Mouse (Mus musculus): ENCODE measurements around the gene Ticam1. TPM values are rescaled to one million over a fixed set of nuclear protein-coding genes. Genes with fewer than 3 reads are reported as not detected.

The Ticam1 gene
- total and polyA plus RNA-seq, 3 experiments = 6.4 to 18.6 (median 17.6) TPM

- Histone ChIP-seq H3K4me1 (ENCODE audit: control insufficient read depth in 1 of 2, insufficient read depth in 2 of 2) (peaks cover 6 to 32% of the 10 kb centered on the region in 2 experiments; a peak in 3 of 4 replicates), H3K4me2 (ENCODE audit: insufficient read depth, low read depth, poor library complexity, severe bottlenecking) (no peak overlapping the region), H3K9me3 (replicated peaks; ENCODE audit: low read length) (no peaks in the 10 kb centered on the region), H3K27me3 (replicated peaks) (no peaks in the 10 kb centered on the region), H3K36me3 (replicated peaks in 1 of 2; ENCODE audit: control insufficient read depth in 1 of 2, insufficient read depth in 1 of 2, low read length in 1 of 2) (peaks cover 30 to 48% of the 10 kb centered on the region in 2 experiments), H3K79me2 (replicated peaks; ENCODE audit: control insufficient read depth, extremely low read depth, insufficient read depth, poor library complexity, severe bottlenecking) (peaks cover 5% of the 10 kb centered on the region), H3K27ac (ENCODE audit: insufficient read depth, low read depth) (no peak overlapping the region), H3K9ac (ENCODE audit: insufficient read depth, low read depth) (no peak overlapping the region), H3K4me3 (replicated peaks in 1 of 3; ENCODE audit: low read depth in 2 of 3, low read length in 2 of 3, poor library complexity in 1 of 3) (no peak overlapping the region)
- DNase-seq (ENCODE audit: extremely low read depth) = no peak
- TF ChIP-seq POLR2AphosphoS2 (IDR thresholded peaks at IDR 0.05; ENCODE audit: low read depth, low read length) (no peak), IRF4 (IDR thresholded peaks at IDR 0.05; ENCODE audit: low read depth, low read length) (no peak), UBTF (IDR thresholded peaks at IDR 0.05; ENCODE audit: low read depth, low read length) (no peak), TBP (conservative IDR thresholded peaks at IDR 0.05; ENCODE audit: low read depth, low read length) (no peak), ZKSCAN1 (IDR thresholded peaks at IDR 0.05; ENCODE audit: borderline replicate concordance, low read depth, low read length) (no peak), USF2 (conservative IDR thresholded peaks at IDR 0.05; ENCODE audit: low read depth, low read length) (no peak), ELF1 (IDR thresholded peaks at IDR 0.05; ENCODE audit: low read depth, low read length) (no peak), CHD2 (IDR thresholded peaks at IDR 0.05; ENCODE audit: low read length) (no peak), MAFK (IDR thresholded peaks at IDR 0.05; ENCODE audit: insufficient replicate concordance, low read length) (no peak), GABPA (IDR thresholded peaks at IDR 0.05; ENCODE audit: insufficient replicate concordance, low read depth, low read length) (no peak), PAX5 (IDR thresholded peaks at IDR 0.05; ENCODE audit: low read length) (no peak), SIN3A (IDR thresholded peaks at IDR 0.05; ENCODE audit: low read length) (no peak), USF1 (IDR thresholded peaks at IDR 0.05; ENCODE audit: low read depth, low read length) (no peak), MXI1 (IDR thresholded peaks at IDR 0.05; ENCODE audit: low read depth, low read length) (no peak), TCF12 (IDR thresholded peaks at IDR 0.05; ENCODE audit: low read depth, low read length) (no peak)
- in situ Hi-C loops (cut with MboI; ENCODE audit: low pct_ligation_motif_present, low pct_unique_long_range_greater_than_20kb, low sequenced_read_pairs) (no loop called here), dilution Hi-C loops (cut with MboI; ENCODE audit: extremely low pct_ligation_motif_present, extremely low pct_unique_long_range_greater_than_20kb, low sequenced_read_pairs) (no loop called here)
Observed at GRCm38 (mm10) chr17:56324419-56324818, 47.8 kb upstream of the Ticam1 start.

- H3K79me2 ChIP-seq (replicated peaks; ENCODE audit: control insufficient read depth, extremely low read depth, insufficient read depth, poor library complexity, severe bottlenecking) = peaks cover 52% of the 10 kb centered on the region
- H3K27me3 ChIP-seq (replicated peaks) = no peaks in the 10 kb centered on the region
- peak; percentile 64 for DNase-seq (ENCODE audit: extremely low read depth)
- dilution Hi-C loops (cut with MboI; ENCODE audit: extremely low pct_ligation_motif_present, extremely low pct_unique_long_range_greater_than_20kb, low sequenced_read_pairs) = no loop called here
- peak; percentile 41; the same call in 1 of the 2 replicates for TF ChIP-seq EP300 (IDR thresholded peaks at IDR 0.05; ENCODE audit: low read length)
- no peak for TF ChIP-seq POLR2A (IDR thresholded peaks at IDR 0.05; ENCODE audit: low read depth, low read length)
- TF ChIP-seq ZNF384 (IDR thresholded peaks at IDR 0.05; ENCODE audit: low read depth, low read length) = peak; percentile 29; the same call in 1 of the 2 replicates
- TF ChIP-seq ETS1 (conservative IDR thresholded peaks at IDR 0.05; ENCODE audit: low read depth, low read length) = peak; percentile 41; the same call in 1 of the 2 replicates
- TF ChIP-seq IRF4 (IDR thresholded peaks at IDR 0.05; ENCODE audit: low read depth, low read length) = no peak
- in situ Hi-C loops (cut with MboI; ENCODE audit: low pct_ligation_motif_present, low pct_unique_long_range_greater_than_20kb, low sequenced_read_pairs) = no loop called here
- no peak overlapping the region for H3K4me2 ChIP-seq (ENCODE audit: insufficient read depth, low read depth, poor library complexity, severe bottlenecking)
- peaks cover 80 to 94% of the 10 kb centered on the region in 2 experiments for H3K36me3 ChIP-seq (replicated peaks in 1 of 2; ENCODE audit: control insufficient read depth in 1 of 2, insufficient read depth in 1 of 2, low read length in 1 of 2)
- H3K4me3 ChIP-seq (replicated peaks in 1 of 3; ENCODE audit: low read depth in 2 of 3, low read length in 2 of 3, poor library complexity in 1 of 3) = no peak overlapping the region
- H3K4me1 ChIP-seq (ENCODE audit: control insufficient read depth in 1 of 2, insufficient read depth in 2 of 2) = peaks cover 20 to 58% of the 10 kb centered on the region in 2 experiments
- no peaks in the 10 kb centered on the region for H3K9me3 ChIP-seq (replicated peaks; ENCODE audit: low read length)
- 0 out of 2 replicates have a peak overlapping the region, but pooled peaks have one; percentile 28 for H3K27ac ChIP-seq (ENCODE audit: insufficient read depth, low read depth)
- H3K9ac ChIP-seq (ENCODE audit: insufficient read depth, low read depth) = no peak overlapping the region
Observed at GRCm38 (mm10) chr17:56309191-56309945, 32.8 kb upstream of the Ticam1 start.

All from CH12.LX (cell line).